Mouse (Mus musculus): ENCODE measurements at regions not wholly inside any gene's neighbourhood (a gene's known extent, or its start where the extent isn't known, plus 50 kb on each side); places are given as distances from the start of the nearest gene placed in this dataset.

DNA sequence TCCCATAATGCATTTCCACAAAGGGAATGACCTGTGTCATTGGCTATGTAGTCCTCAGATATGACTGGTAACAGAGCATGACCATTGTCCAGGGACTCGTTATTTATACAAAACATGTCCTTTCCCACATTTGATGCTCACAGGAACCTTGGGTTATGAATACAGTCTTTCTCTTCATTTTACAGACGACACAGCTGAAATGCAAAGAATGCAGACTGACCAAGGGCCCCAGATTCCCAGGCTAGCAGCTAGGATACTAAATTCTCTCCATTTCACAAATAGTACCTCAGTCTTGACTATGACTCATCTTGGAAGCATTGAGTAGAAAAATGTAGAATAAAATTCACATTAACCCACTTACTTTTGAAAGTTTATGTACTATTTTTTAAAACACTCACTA lies 182.7 kb upstream of the Sox4 start:
- H3K36me3 ChIP-seq (ENCODE audit: control insufficient read depth, insufficient read depth, low read length): no peaks in the 10 kb centered on the region
- 75% methylated on average over 2 of the region's 2 CpGs for WGBS
- DNase-seq (ENCODE audit: low spot score): no peak
- H3K4me2 ChIP-seq (ENCODE audit: low read depth, low read length, severe bottlenecking): no peak overlapping the region
- no peaks in the 10 kb centered on the region for H3K4me1 ChIP-seq (replicated peaks; ENCODE audit: control insufficient read depth, insufficient read depth, low read length)
- no peaks in the 10 kb centered on the region; the same call in 1 of the 2 replicates for H3K9me3 ChIP-seq (ENCODE audit: control insufficient read depth, low read length)
- H3K27ac ChIP-seq (ENCODE audit: low read depth, low read length): no peak overlapping the region
- ATAC-seq (replicated peaks; ENCODE audit: low FRiP score): no peak
- no peaks in the 10 kb centered on the region for H3K27me3 ChIP-seq (ENCODE audit: control insufficient read depth, insufficient read depth, low read length)
- no peak overlapping the region for H3K9ac ChIP-seq (ENCODE audit: low read length)
- H3K4me3 ChIP-seq (ENCODE audit: low read depth, low read length): no peak overlapping the region

DNA sequence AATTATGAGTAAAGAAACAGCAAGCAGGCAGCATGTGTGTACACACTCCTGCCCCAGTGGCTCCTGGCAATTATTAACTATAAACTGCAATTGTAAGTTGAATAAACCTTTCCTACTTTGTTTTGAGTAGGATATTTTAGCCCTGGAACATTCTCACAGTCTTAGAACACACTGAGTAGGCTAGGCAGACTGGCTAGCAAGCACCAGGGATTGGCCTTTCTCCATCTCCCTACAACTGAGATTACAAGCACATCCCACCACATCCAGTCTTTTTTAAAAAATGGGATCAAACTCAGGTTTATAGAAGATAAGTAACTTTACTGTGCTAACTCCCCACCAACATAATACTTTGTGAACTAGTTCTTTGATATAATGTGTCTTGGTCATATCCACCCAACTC lies 174.0 kb upstream of the Sox4 start:
- Histone ChIP-seq H3K27ac (ENCODE audit: low read depth, low read length) (no peak overlapping the region), H3K9ac (ENCODE audit: low read length) (no peak overlapping the region), H3K4me2 (ENCODE audit: low read depth, low read length, severe bottlenecking) (no peak overlapping the region), H3K4me3 (ENCODE audit: low read depth, low read length) (no peak overlapping the region), H3K9me3 (ENCODE audit: control insufficient read depth, low read length) (no peaks in the 10 kb centered on the region), H3K36me3 (ENCODE audit: control insufficient read depth, insufficient read depth, low read length) (no peaks in the 10 kb centered on the region), H3K4me1 (replicated peaks; ENCODE audit: control insufficient read depth, insufficient read depth, low read length) (no peaks in the 10 kb centered on the region), H3K27me3 (ENCODE audit: control insufficient read depth, insufficient read depth, low read length) (no peaks in the 10 kb centered on the region)
- DNase-seq (ENCODE audit: low spot score) (no peak), ATAC-seq (replicated peaks; ENCODE audit: low FRiP score) (no peak)

DNA sequence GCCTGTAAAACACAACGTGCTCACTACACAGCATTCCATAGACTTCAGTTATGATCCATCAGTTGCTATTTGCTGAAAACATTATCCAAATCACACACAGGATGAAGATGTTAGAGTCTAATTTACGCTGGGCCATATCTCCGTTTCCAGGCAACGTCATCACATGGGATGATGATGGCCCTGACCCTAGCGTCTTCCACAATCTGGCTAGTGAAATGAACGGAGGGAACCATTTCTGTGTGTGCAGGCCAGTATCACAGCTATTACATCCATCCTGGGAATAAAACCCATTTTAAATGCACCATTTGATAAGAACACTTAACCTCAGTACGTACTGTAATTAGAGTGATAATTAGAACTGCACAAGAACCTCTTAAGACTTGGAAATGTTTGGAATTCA lies 170.0 kb upstream of the Sox4 start:
- Histone ChIP-seq H3K27ac (ENCODE audit: low read depth, low read length) (no peak overlapping the region), H3K4me3 (ENCODE audit: low read depth, low read length) (no peak overlapping the region), H3K36me3 (ENCODE audit: control insufficient read depth, insufficient read depth, low read length) (no peaks in the 10 kb centered on the region), H3K9me3 (ENCODE audit: control insufficient read depth, low read length) (no peaks in the 10 kb centered on the region), H3K4me1 (replicated peaks; ENCODE audit: control insufficient read depth, insufficient read depth, low read length) (no peaks in the 10 kb centered on the region), H3K9ac (ENCODE audit: low read length) (no peak overlapping the region), H3K27me3 (ENCODE audit: control insufficient read depth, insufficient read depth, low read length) (no peaks in the 10 kb centered on the region), H3K4me2 (ENCODE audit: low read depth, low read length, severe bottlenecking) (no peak overlapping the region)
- no peak for DNase-seq (ENCODE audit: low spot score)
- ATAC-seq (replicated peaks; ENCODE audit: low FRiP score): no peak
- 85% methylated on average over 7 of the region's 7 CpGs for WGBS

DNA sequence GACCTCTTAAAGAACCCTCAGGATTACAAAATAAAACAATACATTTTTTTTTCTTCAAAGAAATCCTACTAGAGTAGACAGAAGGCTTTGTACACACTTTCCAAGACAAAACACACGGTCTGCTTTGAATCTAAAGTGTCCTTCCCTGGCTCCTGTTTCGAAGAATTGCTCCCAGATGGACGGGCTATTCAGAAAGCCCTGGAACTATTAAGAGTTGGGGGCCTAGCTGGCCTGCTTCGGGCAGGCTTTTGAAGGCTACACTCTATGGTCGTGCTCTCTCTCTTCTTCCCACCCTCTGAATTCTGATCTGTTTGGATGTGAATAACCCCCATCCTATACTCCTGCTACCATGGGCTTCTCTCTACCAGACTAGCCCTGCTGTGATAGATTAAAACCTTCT lies 167.6 kb upstream of the Sox4 start:
- Histone ChIP-seq H3K9me3 (ENCODE audit: control insufficient read depth, low read length) (no peaks in the 10 kb centered on the region), H3K36me3 (ENCODE audit: control insufficient read depth, insufficient read depth, low read length) (no peaks in the 10 kb centered on the region), H3K4me1 (replicated peaks; ENCODE audit: control insufficient read depth, insufficient read depth, low read length) (no peaks in the 10 kb centered on the region), H3K9ac (ENCODE audit: low read length) (no peak overlapping the region), H3K4me3 (ENCODE audit: low read depth, low read length) (no peak overlapping the region), H3K27me3 (ENCODE audit: control insufficient read depth, insufficient read depth, low read length) (no peaks in the 10 kb centered on the region), H3K4me2 (ENCODE audit: low read depth, low read length, severe bottlenecking) (no peak overlapping the region), H3K27ac (ENCODE audit: low read depth, low read length) (no peak overlapping the region)
- DNase-seq (ENCODE audit: low spot score): no peak
- no peak for ATAC-seq (replicated peaks; ENCODE audit: low FRiP score)
- 80% methylated on average over 5 of the region's 5 CpGs for WGBS

DNA sequence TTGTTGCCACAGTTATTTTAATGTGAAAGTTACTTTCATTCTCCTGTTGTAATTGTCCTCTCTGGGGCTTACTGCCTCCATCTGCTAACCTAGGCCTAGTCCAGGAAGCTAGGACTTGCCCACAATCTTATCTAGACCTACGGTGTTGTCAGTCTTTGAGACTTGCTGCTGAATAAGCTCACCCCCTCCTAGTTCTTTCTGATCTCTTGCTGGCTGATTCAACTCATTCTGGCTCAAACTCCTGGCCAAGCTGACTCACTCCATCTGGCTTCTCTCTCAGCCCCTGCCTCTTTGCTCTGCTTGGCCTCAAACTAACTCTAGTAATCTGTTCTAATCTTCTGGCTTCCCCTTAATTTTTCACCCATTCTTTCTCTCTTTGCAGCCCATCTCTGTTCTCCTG lies 165.8 kb upstream of the Sox4 start:
- no peaks in the 10 kb centered on the region for H3K27me3 ChIP-seq (ENCODE audit: control insufficient read depth, insufficient read depth, low read length)
- no peak overlapping the region for H3K4me3 ChIP-seq (ENCODE audit: low read depth, low read length)
- no peak overlapping the region for H3K9ac ChIP-seq (ENCODE audit: low read length)
- no peak overlapping the region for H3K27ac ChIP-seq (ENCODE audit: low read depth, low read length)
- H3K9me3 ChIP-seq (ENCODE audit: control insufficient read depth, low read length): no peaks in the 10 kb centered on the region
- H3K36me3 ChIP-seq (ENCODE audit: control insufficient read depth, insufficient read depth, low read length): no peaks in the 10 kb centered on the region
- no peak overlapping the region for H3K4me2 ChIP-seq (ENCODE audit: low read depth, low read length, severe bottlenecking)
- DNase-seq (ENCODE audit: low spot score) (no peak), ATAC-seq (replicated peaks; ENCODE audit: low FRiP score) (no peak)
- no peaks in the 10 kb centered on the region for H3K4me1 ChIP-seq (replicated peaks; ENCODE audit: control insufficient read depth, insufficient read depth, low read length)
- WGBS: 89% methylated on average over 1 of the region's 1 CpGs

DNA sequence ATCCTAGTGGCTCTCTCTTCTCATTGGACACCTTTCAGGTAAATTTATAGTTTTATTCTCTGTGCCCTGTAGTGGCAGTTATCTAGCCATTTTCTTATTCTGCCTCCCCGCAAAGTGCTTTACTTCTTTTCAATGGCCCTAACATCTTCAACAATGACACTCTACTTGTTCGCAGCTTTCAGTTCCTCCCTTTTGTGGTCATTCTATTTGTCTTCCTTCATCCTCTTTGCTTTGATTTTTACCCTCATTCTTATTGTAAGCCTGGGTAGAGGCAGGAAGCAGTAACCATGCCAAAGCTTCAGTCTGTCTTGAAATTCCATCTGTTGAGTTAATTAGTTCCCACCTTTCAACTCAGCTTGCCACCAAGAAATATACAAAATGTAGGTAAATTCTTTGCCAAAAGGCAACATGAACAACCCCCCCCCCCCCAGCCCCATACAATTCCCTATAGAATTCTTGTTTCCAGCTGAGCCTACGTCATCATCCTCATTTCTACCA lies 161.5 kb upstream of the Sox4 start:
- H3K9me3 ChIP-seq (ENCODE audit: control insufficient read depth, low read length): no peaks in the 10 kb centered on the region
- no peak overlapping the region for H3K4me2 ChIP-seq (ENCODE audit: low read depth, low read length, severe bottlenecking)
- no peak overlapping the region for H3K4me3 ChIP-seq (ENCODE audit: low read depth, low read length)
- DNase-seq (ENCODE audit: low spot score): no peak
- no peaks in the 10 kb centered on the region for H3K4me1 ChIP-seq (replicated peaks; ENCODE audit: control insufficient read depth, insufficient read depth, low read length)
- H3K27ac ChIP-seq (ENCODE audit: low read depth, low read length): no peak overlapping the region
- 80% methylated on average over 3 of the region's 3 CpGs for WGBS
- H3K36me3 ChIP-seq (ENCODE audit: control insufficient read depth, insufficient read depth, low read length): no peaks in the 10 kb centered on the region
- ATAC-seq (replicated peaks; ENCODE audit: low FRiP score): no peak
- no peak overlapping the region for H3K9ac ChIP-seq (ENCODE audit: low read length)
- H3K27me3 ChIP-seq (ENCODE audit: control insufficient read depth, insufficient read depth, low read length): no peaks in the 10 kb centered on the region

DNA sequence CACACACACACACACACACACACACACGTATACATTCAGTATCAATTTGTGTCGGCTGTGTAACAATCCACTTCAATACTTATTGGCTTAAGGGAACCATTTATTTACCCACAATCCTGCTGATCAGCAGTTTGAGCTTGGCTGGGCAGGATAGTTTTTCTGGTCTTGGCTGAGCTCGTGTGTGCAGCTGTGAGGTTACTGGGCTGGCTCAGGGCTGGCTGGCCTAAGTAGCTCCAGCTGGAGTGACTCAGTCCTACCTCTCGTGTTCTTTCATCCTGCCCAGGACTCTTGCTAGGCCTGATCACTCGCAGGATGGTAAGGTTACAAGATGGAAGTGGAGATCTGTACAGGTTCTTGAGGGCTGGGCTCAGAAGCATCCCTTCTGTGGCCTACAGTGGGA lies 156.6 kb upstream of the Sox4 start:
- DNase-seq (ENCODE audit: low spot score): no peak
- WGBS: 74% methylated on average over 5 of the region's 5 CpGs

DNA sequence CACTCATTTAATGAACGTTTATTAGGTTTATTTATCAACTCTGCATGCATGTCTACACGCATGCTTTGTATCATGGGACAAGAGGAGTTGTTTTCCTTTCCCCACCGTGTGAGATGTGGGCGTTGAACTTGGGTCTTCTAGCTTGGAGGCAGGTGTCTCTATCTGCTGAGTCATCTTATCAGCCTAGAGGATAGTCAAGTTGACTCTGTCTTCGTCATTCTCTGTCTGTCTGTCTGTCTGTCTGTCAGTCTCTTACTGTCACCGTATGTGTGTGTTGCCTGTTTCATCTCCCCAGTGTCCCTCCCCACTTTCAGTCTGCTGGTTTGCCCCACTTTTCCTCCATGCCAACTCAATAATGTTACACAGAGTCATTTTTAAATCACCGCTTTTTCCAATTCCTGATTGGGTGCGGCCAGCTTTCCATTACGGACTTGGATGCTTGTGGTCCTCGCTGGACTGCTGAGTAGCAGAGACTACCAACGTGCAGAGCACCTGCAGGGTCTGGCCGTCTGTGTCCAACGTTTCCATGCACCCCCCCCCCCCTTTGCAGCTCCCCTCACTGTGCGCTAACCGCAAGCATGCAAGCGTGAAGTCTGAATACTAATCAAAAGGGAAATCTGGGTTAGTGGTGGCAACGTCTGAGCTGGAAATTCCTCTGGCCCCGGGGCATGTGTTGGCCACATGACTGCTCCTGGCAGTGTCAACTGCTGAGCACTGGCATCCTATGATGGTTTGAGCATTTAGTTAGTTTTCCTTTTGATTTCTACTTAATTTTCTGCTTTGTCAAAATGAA lies 155.7 kb upstream of the Sox4 start:
- no peak overlapping the region for H3K9ac ChIP-seq (ENCODE audit: low read length)
- 83% methylated on average over 18 of the region's 18 CpGs for WGBS
- H3K27ac ChIP-seq (ENCODE audit: low read depth, low read length): no peak overlapping the region
- no peaks in the 10 kb centered on the region for H3K36me3 ChIP-seq (ENCODE audit: control insufficient read depth, insufficient read depth, low read length)
- no peak for DNase-seq (ENCODE audit: low spot score)
- no peak for ATAC-seq (replicated peaks; ENCODE audit: low FRiP score)
- no peak overlapping the region for H3K4me3 ChIP-seq (ENCODE audit: low read depth, low read length)
- H3K9me3 ChIP-seq (ENCODE audit: control insufficient read depth, low read length): no peaks in the 10 kb centered on the region
- H3K4me1 ChIP-seq (replicated peaks; ENCODE audit: control insufficient read depth, insufficient read depth, low read length): no peaks in the 10 kb centered on the region
- H3K27me3 ChIP-seq (ENCODE audit: control insufficient read depth, insufficient read depth, low read length): no peaks in the 10 kb centered on the region
- no peak overlapping the region for H3K4me2 ChIP-seq (ENCODE audit: low read depth, low read length, severe bottlenecking)

More for the DNA sequence above, 156.6 kb upstream of the Sox4 start:
- H3K4me3 ChIP-seq (ENCODE audit: low read depth, low read length): no peak overlapping the region
- H3K27me3 ChIP-seq (ENCODE audit: control insufficient read depth, insufficient read depth, low read length): no peaks in the 10 kb centered on the region
- no peak overlapping the region for H3K27ac ChIP-seq (ENCODE audit: low read depth, low read length)
- H3K4me1 ChIP-seq (replicated peaks; ENCODE audit: control insufficient read depth, insufficient read depth, low read length): no peaks in the 10 kb centered on the region
- no peak for ATAC-seq (replicated peaks; ENCODE audit: low FRiP score)
- no peak overlapping the region for H3K9ac ChIP-seq (ENCODE audit: low read length)
- H3K4me2 ChIP-seq (ENCODE audit: low read depth, low read length, severe bottlenecking): no peak overlapping the region
- no peaks in the 10 kb centered on the region for H3K36me3 ChIP-seq (ENCODE audit: control insufficient read depth, insufficient read depth, low read length)
- H3K9me3 ChIP-seq (ENCODE audit: control insufficient read depth, low read length): no peaks in the 10 kb centered on the region

DNA sequence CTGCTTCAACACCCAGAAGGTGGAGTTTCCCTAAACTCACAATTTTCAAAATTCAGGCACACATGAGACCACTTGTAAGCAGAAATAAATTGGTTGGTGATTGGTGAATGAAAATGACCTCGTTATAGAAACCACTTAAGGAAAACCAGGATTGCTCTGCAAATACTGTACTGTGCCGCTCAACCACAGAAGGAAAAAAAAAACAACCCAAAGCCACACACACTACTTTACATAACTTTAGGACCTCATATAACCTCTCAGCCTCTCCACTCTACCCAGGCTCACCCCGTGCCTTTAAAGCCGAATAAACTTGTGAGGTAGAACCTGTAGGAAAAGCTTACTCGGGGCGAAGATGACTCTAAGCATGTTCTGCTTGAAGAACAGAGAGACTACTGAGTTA lies 154.7 kb upstream of the Sox4 start:
- ATAC-seq (replicated peaks; ENCODE audit: low FRiP score): no peak
- no peaks in the 10 kb centered on the region for H3K9me3 ChIP-seq (ENCODE audit: control insufficient read depth, low read length)
- 89% methylated on average over 6 of the region's 6 CpGs for WGBS
- H3K4me2 ChIP-seq (ENCODE audit: low read depth, low read length, severe bottlenecking): no peak overlapping the region
- H3K27ac ChIP-seq (ENCODE audit: low read depth, low read length): no peak overlapping the region
- DNase-seq (ENCODE audit: low spot score): no peak
- H3K4me3 ChIP-seq (ENCODE audit: low read depth, low read length): no peak overlapping the region
- H3K27me3 ChIP-seq (ENCODE audit: control insufficient read depth, insufficient read depth, low read length): no peaks in the 10 kb centered on the region
- no peaks in the 10 kb centered on the region for H3K4me1 ChIP-seq (replicated peaks; ENCODE audit: control insufficient read depth, insufficient read depth, low read length)
- H3K9ac ChIP-seq (ENCODE audit: low read length): no peak overlapping the region
- no peaks in the 10 kb centered on the region for H3K36me3 ChIP-seq (ENCODE audit: control insufficient read depth, insufficient read depth, low read length)

Measured in forebrain, embryonic 11.5 days (tissue).